Mouse (Mus musculus) kidney, adult 9 months (tissue): ENCODE measurements around the gene Ighmbp2.
"Not testable (repeated sequence)": the region's sequence is repeated elsewhere in the genome, so short reads cannot be mapped to it uniquely, and the experiment has no call there.

Source experiments
- DNase-seq: peaks from one replicate; pipeline ENCODE4 v3.0.0; 2022

Gene Ighmbp2

GRCm38 (mm10) chr19:3275744-3276365, 7.0 kb downstream of the Ighmbp2 start:
- no peak for DNase-seq

- no peak for DNase-seq
Observed at GRCm38 (mm10) chr19:3273331-3273730, 9.5 kb downstream of the Ighmbp2 start.

- no peak for DNase-seq
Observed at GRCm38 (mm10) chr19:3271366-3271765, 11.5 kb downstream of the Ighmbp2 start.

- no peak for DNase-seq
Observed at GRCm38 (mm10) chr19:3269803-3270202, 13.0 kb downstream of the Ighmbp2 start.

- no peak for DNase-seq
Observed at GRCm38 (mm10) chr19:3269279-3269678, 13.5 kb downstream of the Ighmbp2 start.

- no peak for DNase-seq
Observed at GRCm38 (mm10) chr19:3268218-3268980, 14.4 kb downstream of the Ighmbp2 start.

- DNase-seq, result no peak
Observed at GRCm38 (mm10) chr19:3267340-3267739, 15.5 kb downstream of the Ighmbp2 start.

GRCm38 (mm10) chr19:3266676-3267075, 16.1 kb downstream of the Ighmbp2 start:
- DNase-seq, result no peak

GRCm38 (mm10) chr19:3266136-3266535, 16.7 kb downstream of the Ighmbp2 start:
- DNase-seq, result no peak

- no peak for DNase-seq
Observed at GRCm38 (mm10) chr19:3265180-3265579, 17.6 kb downstream of the Ighmbp2 start.

GRCm38 (mm10) chr19:3264348-3264747, 18.5 kb downstream of the Ighmbp2 start:
- DNase-seq, result no peak

GRCm38 (mm10) chr19:3261764-3262525, 20.9 kb downstream of the Ighmbp2 start:
- DNase-seq, result no peak

- no peak for DNase-seq
Observed at GRCm38 (mm10) chr19:3261336-3261735, 21.5 kb downstream of the Ighmbp2 start.

- DNase-seq, result no peak
Observed at GRCm38 (mm10) chr19:3260591-3260990, 22.2 kb downstream of the Ighmbp2 start.

- no peak for DNase-seq
Observed at GRCm38 (mm10) chr19:3260016-3260415, 22.8 kb downstream of the Ighmbp2 start.

GRCm38 (mm10) chr19:3225261-3225660, 57.6 kb downstream of the Ighmbp2 start:
- DNase-seq, result not testable (repeated sequence)

GRCm38 (mm10) chr19:3214937-3215336, 67.9 kb downstream of the Ighmbp2 start:
- DNase-seq, result not testable (repeated sequence)
